Mouse (Mus musculus): Measurements from ENCODE around the gene Ppp1r27. TPM values are rescaled to one million over a fixed set of nuclear protein-coding genes. Genes with fewer than 3 reads are reported as not detected.
"Not testable (repeated sequence)": the region's sequence is repeated elsewhere in the genome, so short reads cannot be mapped to it uniquely, and the experiment has no call there.

Gene Ppp1r27
- polyA plus RNA-seq, 1 experiment from 2014 or later, result not detected

GRCm38 (mm10) chr11:120520498-120520897, 30.4 kb downstream of the Ppp1r27 start:
- ATAC-seq (ENCODE audit: low FRiP score, low read depth), result no peak
- no peak overlapping the region for H3K27ac ChIP-seq (replicated peaks)

GRCm38 (mm10) chr11:120519738-120520137, 31.2 kb downstream of the Ppp1r27 start:
- WGBS, result 61% methylated on average over 9 of the region's 9 CpGs
- Histone ChIP-seq H3K27ac (replicated peaks) (no peak overlapping the region), H3K36me3 (no peaks in the 10 kb centered on the region), H3K4me2 (replicated peaks) (no peak overlapping the region), H3K9ac (replicated peaks) (no peak overlapping the region), H3K4me1 (no peaks in the 10 kb centered on the region), H3K27me3 (peaks cover 14% of the 10 kb centered on the region; the same call in 1 of the 2 replicates), H3K9me3 (no peaks in the 10 kb centered on the region; the same call in 1 of the 2 replicates), H3K4me3 (no peak overlapping the region)
- ATAC-seq (ENCODE audit: low FRiP score, low read depth), result no peak

More at GRCm38 (mm10) chr11:120520498-120520897, 30.4 kb downstream of the Ppp1r27 start:
- H3K9ac ChIP-seq (replicated peaks), result no peak overlapping the region
- H3K9me3 ChIP-seq, result no peaks in the 10 kb centered on the region; the same call in 1 of the 2 replicates
- WGBS, result 79% methylated on average over 9 of the region's 9 CpGs
- no peaks in the 10 kb centered on the region for H3K36me3 ChIP-seq
- H3K27me3 ChIP-seq, result peaks cover 14% of the 10 kb centered on the region; the same call in 1 of the 2 replicates
- H3K4me1 ChIP-seq, result no peaks in the 10 kb centered on the region
- H3K4me2 ChIP-seq (replicated peaks), result no peak overlapping the region
- H3K4me3 ChIP-seq, result no peak overlapping the region

- Histone ChIP-seq H3K9me3 (no peaks in the 10 kb centered on the region), H3K4me2 (replicated peaks) (no peak overlapping the region), H3K9ac (replicated peaks) (no peak overlapping the region), H3K27me3 (peaks cover 14% of the 10 kb centered on the region; the same call in 1 of the 2 replicates), H3K4me1 (no peaks in the 10 kb centered on the region), H3K4me3 (no peak overlapping the region), H3K36me3 (no peaks in the 10 kb centered on the region), H3K27ac (replicated peaks) (no peak overlapping the region)
- no peak for ATAC-seq (ENCODE audit: low FRiP score, low read depth)
- 85% methylated on average over 6 of the region's 6 CpGs for WGBS
These were observed 32.4 kb downstream of the Ppp1r27 start for GRCm38 (mm10) chr11:120518558-120518957.

GRCm38 (mm10) chr11:120518027-120518426, 32.9 kb downstream of the Ppp1r27 start:
- Histone ChIP-seq H3K27ac (replicated peaks) (no peak overlapping the region), H3K4me2 (replicated peaks) (no peak overlapping the region), H3K4me1 (no peaks in the 10 kb centered on the region), H3K36me3 (no peaks in the 10 kb centered on the region), H3K27me3 (peaks cover 14% of the 10 kb centered on the region; the same call in 1 of the 2 replicates), H3K9me3 (no peaks in the 10 kb centered on the region), H3K4me3 (no peak overlapping the region), H3K9ac (replicated peaks) (no peak overlapping the region)
- no peak for ATAC-seq (ENCODE audit: low FRiP score, low read depth)
- WGBS, result 68% methylated on average over 6 of the region's 6 CpGs

- H3K4me3 ChIP-seq, result no peak overlapping the region
- no peak overlapping the region for H3K27ac ChIP-seq (replicated peaks)
- H3K36me3 ChIP-seq, result no peaks in the 10 kb centered on the region
- H3K9me3 ChIP-seq, result no peaks in the 10 kb centered on the region
- 64% methylated on average over 4 of the region's 4 CpGs for WGBS
- no peaks in the 10 kb centered on the region for H3K4me1 ChIP-seq
- H3K27me3 ChIP-seq, result peaks cover 14% of the 10 kb centered on the region; the same call in 1 of the 2 replicates
- no peak for ATAC-seq (ENCODE audit: low FRiP score, low read depth)
- H3K9ac ChIP-seq (replicated peaks), result no peak overlapping the region
- H3K4me2 ChIP-seq (replicated peaks), result no peak overlapping the region
These were observed 33.8 kb downstream of the Ppp1r27 start for GRCm38 (mm10) chr11:120517147-120517546.

GRCm38 (mm10) chr11:120515611-120516010, 35.3 kb downstream of the Ppp1r27 start:
- H3K9ac ChIP-seq (replicated peaks), result no peak overlapping the region
- WGBS, result 17% methylated on average over 17 of the region's 17 CpGs
- H3K4me3 ChIP-seq, result no peak overlapping the region
- no peak overlapping the region for H3K27ac ChIP-seq (replicated peaks)
- H3K4me1 ChIP-seq, result peaks cover 6% of the 10 kb centered on the region
- no peak overlapping the region for H3K4me2 ChIP-seq (replicated peaks)
- H3K9me3 ChIP-seq, result no peaks in the 10 kb centered on the region
- H3K36me3 ChIP-seq, result no peaks in the 10 kb centered on the region
- peak; percentile 60; the same call in 1 of the 2 replicates for ATAC-seq (ENCODE audit: low FRiP score, low read depth)
- peaks cover 14% of the 10 kb centered on the region; the same call in 1 of the 2 replicates for H3K27me3 ChIP-seq

- not testable (repeated sequence) for H3K36me3 ChIP-seq; H3K27ac ChIP-seq (replicated peaks); H3K9me3 ChIP-seq; H3K9ac ChIP-seq (replicated peaks); H3K27me3 ChIP-seq; H3K4me3 ChIP-seq; ATAC-seq (ENCODE audit: low FRiP score, low read depth); H3K4me2 ChIP-seq (replicated peaks)
- WGBS, result 95% methylated on average over 2 of the region's 2 CpGs
- peaks cover 13% of the 10 kb centered on the region for H3K4me1 ChIP-seq
These were observed 36.7 kb downstream of the Ppp1r27 start for GRCm38 (mm10) chr11:120514262-120514661.

- H3K4me2 ChIP-seq (replicated peaks), result no peak overlapping the region
- no peak overlapping the region for H3K9ac ChIP-seq (replicated peaks)
- no peaks in the 10 kb centered on the region for H3K9me3 ChIP-seq
- ATAC-seq (ENCODE audit: low FRiP score, low read depth), result no peak
- H3K4me3 ChIP-seq, result no peak overlapping the region
- H3K36me3 ChIP-seq, result no peaks in the 10 kb centered on the region
- no peak overlapping the region for H3K27ac ChIP-seq (replicated peaks)
- WGBS, result 56% methylated on average over 6 of the region's 6 CpGs
- peaks cover 13% of the 10 kb centered on the region for H3K4me1 ChIP-seq
- peaks cover 9% of the 10 kb centered on the region; the same call in 1 of the 2 replicates for H3K27me3 ChIP-seq
These were observed 38.0 kb downstream of the Ppp1r27 start for GRCm38 (mm10) chr11:120512790-120513453.

- Histone ChIP-seq H3K9ac (replicated peaks) (peak overlapping the region; percentile 55), H3K9me3 (no peaks in the 10 kb centered on the region), H3K4me3 (peak overlapping the region; percentile 20), H3K4me1 (peaks cover 13% of the 10 kb centered on the region), H3K27me3 (no peaks in the 10 kb centered on the region; the same call in 1 of the 2 replicates), H3K4me2 (replicated peaks) (peak overlapping the region; percentile 43), H3K36me3 (no peaks in the 10 kb centered on the region), H3K27ac (replicated peaks) (no peak overlapping the region)
- 3% methylated on average over 16 of the region's 16 CpGs for WGBS
- ATAC-seq (ENCODE audit: low FRiP score, low read depth), result no peak
These were observed 40.4 kb downstream of the Ppp1r27 start for GRCm38 (mm10) chr11:120510375-120511030.

- WGBS, result 29% methylated on average over 4 of the region's 4 CpGs
- H3K4me2 ChIP-seq (replicated peaks), result no peak overlapping the region
These were observed 41.0 kb downstream of the Ppp1r27 start for GRCm38 (mm10) chr11:120509940-120510339.

GRCm38 (mm10) chr11:120508290-120508870, 42.6 kb downstream of the Ppp1r27 start:
- no peak overlapping the region for H3K4me3 ChIP-seq
- H3K4me1 ChIP-seq, result peaks cover 13% of the 10 kb centered on the region
- H3K27me3 ChIP-seq, result no peaks in the 10 kb centered on the region
- H3K4me2 ChIP-seq (replicated peaks), result no peak overlapping the region
- 87% methylated on average over 9 of the region's 9 CpGs for WGBS
- H3K27ac ChIP-seq (replicated peaks), result no peak overlapping the region
- no peaks in the 10 kb centered on the region for H3K9me3 ChIP-seq
- H3K36me3 ChIP-seq, result no peaks in the 10 kb centered on the region
- no peak for ATAC-seq (ENCODE audit: low FRiP score, low read depth)
- no peak overlapping the region for H3K9ac ChIP-seq (replicated peaks)

More at GRCm38 (mm10) chr11:120509940-120510339, 41.0 kb downstream of the Ppp1r27 start:
- Histone ChIP-seq H3K27me3 (no peaks in the 10 kb centered on the region; the same call in 1 of the 2 replicates), H3K9ac (replicated peaks) (no peak overlapping the region), H3K4me1 (peaks cover 13% of the 10 kb centered on the region), H3K36me3 (no peaks in the 10 kb centered on the region), H3K4me3 (no peak overlapping the region), H3K9me3 (no peaks in the 10 kb centered on the region), H3K27ac (replicated peaks) (no peak overlapping the region)
- no peak for ATAC-seq (ENCODE audit: low FRiP score, low read depth)
